Mouse (Mus musculus) liver, adult 10 weeks (tissue): ENCODE results near the gene Cib3. TPM values are rescaled to one million over a fixed set of nuclear protein-coding genes. Genes with fewer than 3 reads are reported as not detected.

Experiments
- polyA plus RNA-seq: library from polyadenylated mRNA; stranded (reverse); fragments of 350-450 nt; fragmentation: Illumina TruSeq; extraction: RNeasy Lipid Tissue Mini Kit (QIAGEN cat#74804); gene quantifications from one replicate; pipeline ENCODE4 v1.2.3, GENCODE M21; 2014; ENCODE audit warnings: low read depth, low replicate concordance

The Cib3 gene
- polyA plus RNA-seq: 2.5 TPM

DNA sequence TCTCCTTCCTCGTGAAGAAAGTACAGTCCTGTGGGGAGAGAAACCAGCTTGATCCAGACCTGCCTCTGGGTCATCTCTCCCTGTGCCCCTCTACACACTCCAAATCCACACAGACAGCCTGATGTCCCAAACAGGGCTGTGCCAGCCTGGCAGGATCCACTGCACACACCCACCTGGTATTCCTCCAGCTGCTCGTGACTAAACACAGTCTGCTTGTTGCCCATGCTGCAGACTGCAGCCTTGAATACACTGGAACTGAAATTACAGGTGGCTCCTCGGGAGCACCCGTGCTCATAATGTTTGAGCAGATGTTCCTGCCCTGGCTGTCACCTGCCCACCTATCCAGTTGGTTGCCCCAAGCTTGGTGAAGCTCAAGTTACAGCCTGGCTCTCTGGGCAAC, at the start of gene Cib3:
Gene Cib3, minus strand, starts transcription at position 87 of the 400 bp plus-strand sequence.

DNA sequence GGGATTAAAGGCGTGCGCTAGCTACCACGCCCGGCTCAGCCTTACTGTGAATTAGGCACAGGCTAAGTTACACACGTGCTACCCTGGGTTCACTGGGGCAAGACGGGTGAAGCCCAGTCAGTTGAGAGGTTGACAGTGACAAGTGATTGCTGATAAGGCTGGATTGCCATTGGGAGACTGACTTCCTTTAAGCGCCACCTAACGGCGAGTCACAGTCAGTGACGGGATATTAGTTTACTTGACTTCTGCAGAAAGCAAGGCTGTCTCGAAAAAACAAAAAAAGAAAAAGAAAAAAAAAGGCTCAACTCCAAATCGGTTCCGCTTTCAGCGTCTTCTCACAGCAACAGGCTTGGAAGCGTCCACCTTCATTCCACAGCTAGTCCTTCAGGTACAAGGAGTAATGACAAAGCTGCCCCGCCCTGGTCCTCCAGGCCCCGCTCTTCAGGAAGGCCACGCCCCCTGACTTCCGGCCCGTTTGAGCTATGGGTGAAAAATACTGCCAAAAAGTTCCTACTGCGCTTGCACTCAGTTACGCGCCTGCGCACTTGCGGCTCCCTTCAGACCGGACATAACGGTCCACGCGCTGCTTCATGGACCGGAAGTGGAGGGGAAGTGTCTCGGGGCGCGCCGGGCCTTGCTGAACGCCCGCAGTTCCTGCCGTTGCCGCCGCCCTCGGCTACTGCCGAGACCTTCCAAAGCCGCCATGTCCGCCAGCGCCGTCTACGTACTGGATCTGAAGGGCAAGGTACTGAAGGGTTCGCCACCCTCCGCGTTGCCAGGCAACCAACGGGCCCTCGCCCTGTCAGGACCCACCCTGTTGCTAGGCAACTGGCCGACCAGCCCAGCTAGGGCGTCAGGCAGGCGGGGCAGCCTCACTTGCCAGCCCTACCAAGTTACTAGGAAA, 27.1 kb upstream of the Cib3 start, which contains the start of gene Ap1m1:
Gene Ap1m1, plus strand, starts transcription at position 520 of the 904 bp plus-strand sequence.

DNA sequence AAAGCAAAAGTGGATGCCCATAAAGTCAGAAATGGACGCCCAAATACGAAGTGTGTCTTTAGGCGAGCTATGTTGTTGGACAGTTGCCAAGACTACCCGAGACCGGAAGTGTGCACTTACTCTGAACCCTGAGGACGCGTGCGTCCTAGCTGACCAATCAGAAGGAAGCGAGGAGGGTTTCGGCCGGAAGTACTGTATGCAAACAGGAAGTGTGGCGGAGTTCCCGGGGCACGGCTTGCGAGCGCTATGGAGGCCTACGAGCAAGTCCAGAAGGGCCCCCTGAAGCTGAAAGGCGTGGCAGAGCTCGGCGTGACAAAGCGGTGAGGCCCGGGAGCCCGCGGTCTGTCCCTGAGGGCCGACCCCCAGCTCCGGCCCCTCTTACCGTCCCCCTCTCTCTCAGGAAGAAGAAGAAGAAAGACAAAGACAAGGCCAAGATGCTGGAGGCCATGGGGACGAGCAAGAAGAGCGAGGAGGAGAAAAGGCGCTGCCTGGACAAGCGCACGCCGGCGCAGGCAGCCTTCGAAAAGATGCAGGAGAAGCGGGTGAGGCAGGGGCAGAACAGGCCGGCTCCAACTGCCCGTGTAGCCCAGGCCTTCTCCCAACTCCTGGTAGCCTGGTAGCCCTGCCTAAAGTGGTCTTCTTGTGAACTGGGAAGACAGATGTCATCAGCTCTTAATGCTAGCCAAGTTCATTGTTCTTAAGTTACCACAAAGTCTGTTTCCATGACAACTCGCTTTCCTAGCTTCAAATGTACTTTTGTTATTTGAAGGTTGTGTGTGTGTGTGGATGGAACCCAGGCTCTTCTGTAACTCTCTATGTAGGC, 7.1 kb upstream of the Cib3 start, which contains the start of gene Fam32a:
Gene Fam32a, plus strand, starts transcription at position 190 of the 823 bp plus-strand sequence.

DNA sequence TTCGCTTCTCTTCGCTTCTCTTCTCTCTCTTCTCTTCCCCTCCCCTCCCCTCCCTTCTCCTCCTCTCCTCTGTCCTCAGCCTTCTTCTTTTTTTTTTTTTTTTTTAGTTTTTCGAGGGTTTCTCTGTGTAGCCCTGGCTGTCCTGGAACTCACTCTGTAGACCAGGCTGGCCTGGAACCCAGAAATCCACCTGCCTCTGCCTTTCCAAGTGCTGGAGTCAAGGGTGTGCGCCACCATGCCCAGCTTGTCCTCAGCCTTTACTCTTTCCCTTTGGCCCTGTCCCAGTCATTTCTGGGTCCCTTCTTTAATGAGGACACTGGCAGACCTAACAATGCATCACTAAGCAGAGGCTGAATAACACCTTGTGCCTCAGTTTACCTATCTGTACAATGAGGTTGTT, 899 bp upstream of the Cib3 start, which contains the start of gene Gm11034:
Gene Gm11034, minus strand, starts transcription at position 101 of the 400 bp plus-strand sequence.

DNA sequence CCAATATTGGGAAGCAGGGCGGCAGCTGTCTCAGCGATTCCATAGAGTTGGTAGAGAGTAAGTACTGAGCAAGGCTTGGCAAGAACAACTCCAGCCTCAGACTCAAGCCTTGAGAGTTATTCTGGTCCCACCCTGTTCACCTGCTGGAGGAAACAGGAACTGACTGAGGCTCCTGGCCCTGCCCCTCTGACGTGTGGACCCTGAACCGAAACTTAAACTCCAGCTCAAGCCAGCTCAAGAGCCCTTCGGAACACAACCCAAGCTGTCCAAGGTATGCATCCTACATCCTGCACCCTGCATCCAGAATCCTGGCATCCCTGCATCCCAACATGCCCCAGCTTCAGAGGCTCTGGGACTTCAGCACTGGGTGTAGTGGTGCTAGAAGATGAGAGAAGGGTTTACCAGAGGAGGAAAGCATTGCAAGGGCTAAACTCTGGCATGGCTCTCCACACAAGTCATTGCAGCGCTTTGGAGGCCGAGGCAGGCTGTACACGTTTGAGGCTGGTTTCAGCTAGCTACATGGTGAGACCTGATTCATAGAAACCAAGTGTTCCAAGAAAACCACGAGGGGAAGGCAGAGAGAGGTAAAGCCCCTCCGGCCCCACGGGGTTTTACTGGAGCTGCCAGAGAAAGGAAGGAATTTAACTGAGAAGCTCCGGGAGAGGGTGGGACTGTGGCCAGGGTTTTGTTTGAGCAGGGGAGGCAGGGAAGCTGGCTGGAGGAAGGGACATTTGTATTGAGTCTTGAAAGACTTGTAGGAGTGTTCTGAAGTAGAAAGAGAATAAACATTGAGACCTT, 23.0 kb downstream of the Cib3 start, which contains the start of gene Hsh2d:
Gene Hsh2d, plus strand, starts transcription at position 222 of the 798 bp plus-strand sequence.

DNA sequence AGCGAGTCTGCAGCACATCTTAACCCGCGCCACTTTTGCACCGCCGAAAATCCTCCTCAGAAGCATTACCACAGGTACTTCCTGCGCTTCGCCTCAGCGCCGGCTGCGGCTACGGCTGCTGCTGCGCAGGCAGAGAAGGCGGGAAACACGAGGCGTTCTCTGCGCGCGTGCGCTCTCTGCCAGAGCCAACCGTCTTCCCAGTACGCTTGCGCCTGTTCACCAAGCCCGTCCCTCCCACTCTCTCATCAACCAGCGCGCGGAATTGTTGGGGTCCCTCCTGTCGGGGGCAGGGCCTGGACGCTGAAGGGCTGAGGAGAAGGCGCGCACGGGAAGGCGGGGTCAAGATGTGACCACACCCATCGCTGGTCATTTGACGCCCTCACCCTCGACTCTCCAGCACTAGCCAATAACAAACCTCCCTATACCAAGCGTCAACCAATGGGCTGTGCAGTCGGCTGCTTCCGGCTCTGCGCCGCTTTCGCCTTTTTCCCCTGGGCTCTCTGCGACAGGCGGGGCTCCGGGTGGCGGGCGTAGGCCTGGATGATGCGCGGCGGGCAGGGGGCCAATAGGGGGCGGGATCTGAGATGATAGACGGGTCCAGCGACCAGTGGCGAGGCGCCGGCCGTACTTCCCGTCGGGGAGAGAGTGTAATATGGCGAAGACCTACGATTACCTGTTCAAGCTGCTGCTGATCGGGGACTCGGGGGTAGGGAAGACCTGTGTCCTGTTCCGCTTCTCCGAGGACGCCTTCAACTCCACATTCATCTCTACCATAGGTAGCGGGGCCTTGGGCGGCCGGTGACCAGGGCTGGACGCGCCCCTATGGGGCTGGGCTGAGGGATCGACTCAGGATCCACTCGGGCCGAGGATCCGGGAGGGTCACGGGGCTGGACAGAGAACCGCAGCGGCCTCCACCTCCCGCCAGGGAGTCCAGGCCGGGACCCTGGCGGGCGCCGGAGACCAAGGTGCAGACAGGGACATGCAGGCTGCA, 51.6 kb downstream of the Cib3 start, which contains the start of gene Rab8a:
Gene Rab8a, plus strand, starts transcription at position 494 of the 991 bp plus-strand sequence.

Other genes with a start within 250 kb of the Cib3 start
- not detected for gene Cyp4f18, start 203.2 kb downstream of the Cib3 start, polyA plus RNA-seq
- not detected for gene Olfr372, start 171.6 kb downstream of the Cib3 start, polyA plus RNA-seq
- gene Olfr373, start 129.7 kb downstream of the Cib3 start, polyA plus RNA-seq: not detected
- gene Olfr374, start 105.8 kb downstream of the Cib3 start, polyA plus RNA-seq: not detected
- gene Tpm4, start 77.9 kb downstream of the Cib3 start, polyA plus RNA-seq: 41.8 TPM
- gene Rab8a, start 51.6 kb downstream of the Cib3 start, polyA plus RNA-seq: 48.6 TPM
- not detected for gene Hsh2d, start 23.2 kb downstream of the Cib3 start, polyA plus RNA-seq
- not detected for gene Gm11034, start 799 bp upstream of the Cib3 start, polyA plus RNA-seq
- 15.1 TPM for gene Fam32a, start 6.9 kb upstream of the Cib3 start, polyA plus RNA-seq
- 11.5 TPM for gene Ap1m1, start 27.2 kb upstream of the Cib3 start, polyA plus RNA-seq
- not detected for gene Gm10282, start 92.4 kb upstream of the Cib3 start, polyA plus RNA-seq
- 2.3 TPM for gene Klf2, start 106.2 kb upstream of the Cib3 start, polyA plus RNA-seq
- gene Eps15l1, start 208.6 kb upstream of the Cib3 start, polyA plus RNA-seq: 11.4 TPM
- gene Calr3, start 231.0 kb upstream of the Cib3 start, polyA plus RNA-seq: 2.2 TPM
- 0.26 TPM for gene 1700030K09Rik, start 231.0 kb upstream of the Cib3 start, polyA plus RNA-seq